Mouse (Mus musculus) R1 (cell line): ENCODE data around the gene Tpi1.
A peak's percentile ranks its signal among the peaks of the same experiment; 100 is the strongest.
"Not testable (repeated sequence)": the region's sequence is repeated elsewhere in the genome, so short reads cannot be mapped to it uniquely, and the experiment has no call there.

Experiments used
- DNase-seq: peaks from one replicate; pipeline ENCODE4 v3.0.0-alpha.2; 2018; ENCODE audit warnings: low read depth, low spot score

Tpi1 gene

GRCm38 (mm10) chr6:124831649-124832048 is 17.6 kb upstream of the Tpi1 start:
- peak; percentile 74 for DNase-seq

GRCm38 (mm10) chr6:124831199-124831598 is 17.1 kb upstream of the Tpi1 start:
- DNase-seq, result peak; percentile 11

- peak; percentile 99 for DNase-seq
Observed at GRCm38 (mm10) chr6:124829799-124830700, 16.0 kb upstream of the Tpi1 start.

- peak; percentile 100 for DNase-seq
Observed at GRCm38 (mm10) chr6:124828868-124829798, 15.0 kb upstream of the Tpi1 start, which contains the start of the genes Usp5 and Cdca3. TSS of gene Usp5 (minus strand) at chr6:124829484. TSS of gene Cdca3 (plus strand) at chr6:124829547.

DNA sequence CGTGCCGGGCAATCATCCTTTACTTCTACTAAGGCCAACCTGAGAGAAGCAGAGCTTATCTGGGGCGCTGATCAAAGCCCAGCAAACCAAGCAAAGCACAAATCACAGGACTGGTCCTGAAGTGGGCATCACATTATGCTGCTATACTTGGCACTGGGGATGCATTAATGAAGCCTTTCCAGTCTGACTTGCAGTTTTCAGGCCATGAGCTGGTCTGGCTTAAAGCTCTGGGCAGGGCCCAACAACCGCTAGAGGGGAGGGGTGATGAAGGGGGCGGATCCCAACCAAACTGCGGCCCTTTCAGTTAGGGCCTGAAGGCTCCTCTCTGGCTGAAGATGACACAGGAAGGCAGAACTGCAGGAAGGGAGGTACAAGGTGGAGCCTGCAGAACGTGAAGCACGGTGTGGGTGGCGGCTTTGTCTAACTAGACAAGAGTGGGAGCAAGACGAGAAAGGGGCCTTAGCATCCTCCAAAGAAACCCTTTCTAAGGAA is 14.1 kb upstream of the Tpi1 start:
- DNase-seq, result peak; percentile 88

DNA sequence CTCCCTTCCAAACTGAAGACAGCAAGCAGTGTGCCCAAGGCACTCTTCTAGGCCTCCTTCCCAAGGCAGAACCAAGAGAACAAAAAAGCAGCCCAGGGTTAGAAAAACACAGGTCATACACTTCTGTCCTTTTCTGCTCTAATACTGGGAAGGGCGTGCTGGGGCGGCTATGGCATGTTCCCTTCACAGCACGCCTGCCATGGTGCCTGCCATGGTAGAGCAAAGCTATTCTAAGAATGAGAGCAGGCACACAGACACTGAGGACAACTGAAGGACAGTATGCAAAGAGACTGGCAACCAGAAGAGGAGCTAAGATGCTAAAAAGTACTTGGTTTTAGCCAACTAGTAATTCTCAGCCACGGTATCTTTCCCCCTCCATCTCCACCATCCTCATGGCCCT is 8.0 kb upstream of the Tpi1 start:
- DNase-seq, result no peak

DNA sequence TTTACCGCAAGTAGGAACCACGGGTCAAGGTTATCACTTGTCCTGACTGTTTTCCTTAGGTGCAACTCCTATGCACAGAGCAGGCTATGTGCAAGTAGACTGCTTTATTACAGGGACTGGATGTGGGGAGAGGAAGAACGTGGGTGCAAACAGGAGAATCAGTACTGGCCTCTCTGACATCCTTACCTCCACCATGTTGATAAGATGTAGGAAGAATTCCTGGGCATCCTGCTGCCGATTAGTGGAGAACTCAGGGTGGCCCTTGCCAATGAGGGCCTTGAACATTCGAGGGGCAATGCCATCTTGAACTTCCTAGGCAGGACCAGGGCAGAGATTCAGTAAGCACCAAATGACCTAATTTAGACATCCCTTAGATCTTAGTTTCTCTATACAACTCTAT is 6.8 kb upstream of the Tpi1 start:
- DNase-seq, result no peak

- DNase-seq, result no peak
Observed at GRCm38 (mm10) chr6:124817971-124818370, 3.9 kb upstream of the Tpi1 start.

DNA sequence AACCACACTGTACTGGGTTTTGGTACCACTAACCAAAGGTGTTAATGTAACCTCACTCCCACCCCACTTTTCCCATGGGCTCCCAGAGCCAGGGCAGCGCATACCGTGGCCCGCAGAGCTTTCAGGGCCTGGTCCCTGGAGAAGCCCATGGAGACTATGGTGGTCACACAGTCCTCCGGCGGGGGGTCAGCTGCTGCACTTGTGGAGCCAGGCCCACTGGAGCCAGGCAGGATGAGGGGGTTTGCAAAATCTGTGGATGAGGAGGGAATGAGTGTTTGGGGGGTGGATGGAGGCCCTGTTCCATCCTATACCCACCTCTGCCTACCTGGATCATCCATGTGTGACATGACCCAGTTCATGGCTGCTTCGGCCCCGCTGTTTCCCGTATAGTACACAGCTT is 3.5 kb upstream of the Tpi1 start:
- DNase-seq, result no peak

- no peak for DNase-seq
Observed at GRCm38 (mm10) chr6:124817125-124817524, 3.0 kb upstream of the Tpi1 start.

GRCm38 (mm10) chr6:124816611-124817010 is 2.5 kb upstream of the Tpi1 start:
- DNase-seq, result no peak

DNA sequence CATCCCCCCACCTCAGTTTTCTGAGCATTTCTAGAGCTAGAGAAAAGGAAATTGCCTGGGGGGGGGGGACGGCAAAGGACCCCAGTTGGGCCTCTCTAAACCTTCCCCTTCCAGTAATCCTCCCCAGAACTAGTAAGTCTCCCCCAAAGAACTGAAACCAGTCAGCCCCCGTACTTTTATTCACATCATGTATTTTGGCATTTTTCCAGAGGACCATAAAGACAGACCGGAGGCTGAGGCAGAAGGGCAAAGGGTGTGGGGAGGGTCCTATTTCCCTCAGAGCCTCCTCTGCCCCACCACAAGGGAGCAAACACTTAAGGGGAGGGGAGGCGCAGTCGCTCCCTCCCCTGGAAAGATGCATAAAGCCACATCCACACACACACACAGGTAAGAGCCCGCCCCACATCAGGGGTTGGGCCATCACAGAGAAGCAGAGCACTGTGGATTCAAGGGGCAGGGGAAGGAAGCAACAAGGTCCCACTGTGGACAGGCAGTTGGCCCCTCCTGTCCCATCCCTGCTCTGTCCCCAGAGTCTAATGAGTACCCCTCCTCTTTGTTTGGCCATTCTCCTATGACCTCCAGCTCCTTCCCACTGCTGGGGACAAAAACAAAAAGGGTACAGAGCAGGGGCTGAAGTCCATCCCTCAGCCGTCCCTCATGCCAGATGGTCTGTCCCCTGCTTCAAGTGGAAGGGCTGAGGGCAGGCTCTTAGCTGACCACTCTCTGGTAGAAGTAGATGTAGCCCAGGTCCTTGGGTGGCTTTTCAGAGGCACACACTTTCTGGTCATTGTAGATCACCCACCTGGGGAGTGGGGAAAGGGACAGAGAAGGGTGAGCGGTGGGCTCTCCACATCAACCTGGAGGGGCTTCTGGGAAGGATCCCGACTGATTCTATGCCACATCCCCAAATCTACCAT is 1.0 kb upstream of the Tpi1 start:
- DNase-seq, result no peak

DNA sequence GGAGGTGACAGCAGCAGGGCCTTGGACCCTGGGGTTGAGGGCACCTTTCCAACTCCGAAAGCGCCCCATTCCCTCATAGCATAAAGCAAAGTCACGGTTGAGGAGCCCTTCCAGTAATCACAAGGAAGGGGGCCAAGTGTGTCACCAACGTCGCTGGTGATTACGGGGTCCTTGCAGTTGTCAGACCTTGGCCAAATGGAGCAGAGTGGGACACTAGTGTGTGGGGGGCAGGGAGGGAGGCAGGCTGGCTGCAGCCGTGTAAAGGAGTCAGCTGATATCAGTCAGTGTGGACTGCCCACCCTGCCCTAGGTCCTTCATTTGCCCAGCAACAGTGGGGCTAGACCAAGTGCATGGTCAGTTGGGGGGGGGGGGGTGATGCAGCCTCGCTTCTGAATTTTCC is 352 bp upstream of the Tpi1 start:
- no peak for DNase-seq

DNA sequence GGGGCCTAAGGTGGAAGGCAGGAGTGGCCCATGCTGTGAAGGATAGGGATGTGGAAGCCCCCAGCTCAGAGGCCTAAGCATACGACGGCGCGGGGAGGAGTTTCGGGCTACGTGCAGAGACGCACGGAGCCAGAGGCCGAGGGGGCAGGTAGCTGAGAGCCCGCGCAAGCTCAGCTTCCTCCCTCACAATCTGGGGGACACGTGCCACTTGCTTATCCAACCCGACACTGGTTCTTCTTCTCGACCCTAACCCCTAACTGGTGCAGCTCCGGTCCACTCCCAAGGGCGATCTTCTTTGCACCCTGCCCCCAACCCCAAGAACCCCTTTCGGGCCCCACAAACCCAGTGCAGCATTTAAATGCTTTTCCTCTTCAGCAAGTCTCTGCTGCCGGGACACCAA is 600 bp downstream of the Tpi1 start:
- peak; percentile 61 for DNase-seq

- DNase-seq, result no peak
Observed at GRCm38 (mm10) chr6:124812848-124813247, 1.2 kb downstream of the Tpi1 start.

- DNase-seq, result no peak
Observed at GRCm38 (mm10) chr6:124811701-124812560, 2.2 kb downstream of the Tpi1 start.

DNA sequence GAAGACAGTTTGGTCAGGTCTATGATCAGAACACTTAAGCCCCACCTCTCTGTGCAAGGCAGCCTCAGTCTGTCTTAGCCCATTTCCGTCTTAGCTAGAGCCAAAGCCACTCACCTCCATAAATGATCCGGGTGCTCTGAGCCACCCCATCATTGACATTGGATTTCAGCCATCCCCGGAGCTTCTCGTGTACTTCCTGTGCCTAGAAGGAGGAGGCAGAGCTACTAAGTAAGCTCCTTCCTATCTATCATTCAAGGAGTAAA is 2.8 kb downstream of the Tpi1 start:
- no peak for DNase-seq

- DNase-seq, result not testable (repeated sequence)
Observed at GRCm38 (mm10) chr6:124810566-124811402, 3.3 kb downstream of the Tpi1 start.

- DNase-seq, result no peak
Observed at GRCm38 (mm10) chr6:124809775-124810538, 4.1 kb downstream of the Tpi1 start.
